Mouse (Mus musculus): ENCODE results near the gene Olfr1333. TPM values are rescaled to one million over a fixed set of nuclear protein-coding genes. Genes with fewer than 3 reads are reported as not detected.
"Not testable (repeated sequence)": the region's sequence is repeated elsewhere in the genome, so short reads cannot be mapped to it uniquely, and the experiment has no call there.

Olfr1333 gene
- total RNA-seq (2014; fragmentation: Nextera tagmentation): not detected in 2 replicates
- total RNA-seq (2017): not detected in 2 replicates

DNA sequence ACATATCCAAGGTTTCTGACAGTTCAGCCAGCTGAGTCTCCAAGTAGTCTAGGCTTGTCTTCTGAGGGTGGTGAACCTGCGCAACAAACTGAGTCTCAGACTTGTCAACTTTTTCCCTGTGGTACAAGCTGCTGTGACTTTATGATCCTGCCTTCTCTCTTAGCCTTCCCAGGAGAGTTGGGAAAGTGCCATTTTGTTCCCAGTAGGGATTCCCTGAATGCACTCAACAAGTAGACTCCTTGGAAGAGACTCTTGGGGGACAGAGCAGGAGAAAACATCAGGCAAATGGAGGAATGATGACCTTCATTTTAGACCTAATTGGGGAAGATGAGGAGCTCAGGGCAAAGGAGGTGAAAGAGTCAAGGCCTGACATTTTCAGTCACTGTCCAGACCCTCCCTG, at the start of gene Olfr1333:
TSS of gene Olfr1333 (minus strand) at position 101 of the 400 bp plus-strand sequence.
- no peak for ATAC-seq (replicated peaks; ENCODE audit: low FRiP score, low TSS enrichment, poor library complexity, severe bottlenecking)

DNA sequence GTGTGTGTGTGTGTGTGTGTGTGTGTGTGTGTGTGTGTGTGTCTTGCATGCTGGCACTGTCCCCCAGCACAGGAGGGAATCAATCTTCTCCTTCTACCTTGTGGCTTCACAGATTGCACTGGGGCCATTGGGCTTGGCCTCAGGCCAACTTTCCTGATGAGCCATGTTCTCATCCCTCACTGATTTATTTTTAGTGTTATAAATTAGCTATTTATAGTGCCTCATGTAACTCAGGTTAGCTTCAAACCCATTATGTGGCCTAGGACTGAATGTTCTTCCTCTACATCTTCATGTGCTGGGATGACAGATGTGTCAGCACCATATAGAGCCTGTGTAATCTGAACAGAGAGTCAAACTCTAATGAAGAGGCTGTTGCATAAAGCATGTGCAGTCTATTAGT, 31.5 kb upstream of the Olfr1333 start:
- no peak for ATAC-seq (replicated peaks; ENCODE audit: low FRiP score, low TSS enrichment, poor library complexity, severe bottlenecking)

DNA sequence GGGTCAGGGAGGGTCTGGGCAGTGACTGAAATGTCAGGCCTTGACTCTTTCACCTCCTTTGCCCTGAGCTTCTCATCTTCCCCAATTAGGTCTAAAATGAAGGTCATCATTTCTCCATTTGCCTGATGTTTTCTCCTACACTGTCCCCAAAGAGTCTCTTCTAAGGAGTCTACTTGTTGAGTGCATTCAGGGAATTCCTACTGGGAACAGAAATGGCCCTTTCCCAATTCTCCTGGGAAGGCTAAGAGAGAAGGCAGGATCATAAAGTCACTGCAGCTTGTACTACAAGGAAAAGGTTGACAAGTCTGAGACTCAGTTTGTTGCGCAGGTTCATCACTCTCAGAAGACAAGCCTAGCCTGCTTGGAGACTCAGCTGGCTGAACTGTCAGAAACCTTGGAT, 28.3 kb upstream of the Olfr1333 start, which contains the start of gene Olfr1331:
TSS of gene Olfr1331 (plus strand) at position 301 of the 400 bp plus-strand sequence.
- ATAC-seq (replicated peaks; ENCODE audit: low FRiP score, low TSS enrichment, poor library complexity, severe bottlenecking): no peak

DNA sequence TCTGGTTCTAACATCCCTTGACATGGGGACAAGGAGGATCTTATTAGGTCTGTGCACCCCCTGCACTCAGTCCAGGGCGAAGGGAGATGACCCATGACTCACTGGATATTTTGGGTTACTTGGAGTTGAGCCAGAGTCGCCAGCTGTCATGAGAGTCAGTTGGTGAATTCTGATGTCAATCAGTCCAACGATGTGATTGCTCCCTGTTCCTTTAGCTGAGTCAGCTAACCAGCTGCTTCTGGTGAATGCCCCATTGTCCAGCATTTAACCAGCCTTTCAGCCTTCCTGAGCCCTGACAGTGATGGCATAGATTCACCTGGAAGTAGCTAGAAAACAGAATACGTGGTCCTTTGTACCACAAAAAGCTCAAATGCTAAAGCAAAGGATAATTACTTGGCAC, 26.6 kb upstream of the Olfr1333 start:
- ATAC-seq (replicated peaks; ENCODE audit: low FRiP score, low TSS enrichment, poor library complexity, severe bottlenecking): no peak

DNA sequence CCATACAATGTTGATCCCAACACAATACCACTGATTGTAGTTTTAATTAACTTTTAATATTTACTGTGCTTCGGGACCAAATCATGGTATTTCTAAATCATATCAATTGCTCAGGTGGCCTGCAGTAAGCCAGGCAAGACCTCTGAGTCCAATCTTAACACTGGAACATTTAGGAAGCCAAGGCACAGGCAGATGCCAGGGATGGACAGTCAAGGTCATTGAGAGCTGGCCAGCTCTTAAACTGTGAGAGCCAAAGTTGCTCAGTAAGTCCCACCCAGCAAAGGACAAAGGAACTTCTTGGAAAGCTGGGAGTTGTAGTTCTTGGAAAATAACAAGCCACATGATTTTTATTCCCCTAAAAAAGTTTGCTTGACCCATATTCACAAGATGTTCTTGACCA, 25.7 kb upstream of the Olfr1333 start:
- ATAC-seq (replicated peaks; ENCODE audit: low FRiP score, low TSS enrichment, poor library complexity, severe bottlenecking): no peak

DNA sequence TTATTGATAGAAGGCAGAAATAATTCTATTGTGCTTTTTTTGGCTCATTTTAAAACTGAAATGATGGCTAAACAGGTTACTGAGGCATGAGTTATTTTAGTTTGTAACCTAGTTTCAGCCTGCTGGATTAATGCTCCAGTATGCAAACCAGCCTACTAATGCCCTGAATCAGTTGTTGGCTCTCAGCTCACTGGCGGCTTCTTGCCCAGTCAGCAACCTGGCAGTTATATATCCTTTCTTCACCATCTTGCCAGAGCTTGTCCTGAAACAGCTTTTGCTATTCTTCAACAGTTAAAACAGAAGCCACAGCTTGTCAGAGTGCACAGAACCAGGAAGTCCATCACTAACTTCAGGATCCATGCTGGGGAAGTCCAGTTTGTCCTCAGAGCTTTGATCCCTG, 17.2 kb downstream of the Olfr1333 start:
- ATAC-seq (replicated peaks; ENCODE audit: low FRiP score, low TSS enrichment, poor library complexity, severe bottlenecking): no peak

DNA sequence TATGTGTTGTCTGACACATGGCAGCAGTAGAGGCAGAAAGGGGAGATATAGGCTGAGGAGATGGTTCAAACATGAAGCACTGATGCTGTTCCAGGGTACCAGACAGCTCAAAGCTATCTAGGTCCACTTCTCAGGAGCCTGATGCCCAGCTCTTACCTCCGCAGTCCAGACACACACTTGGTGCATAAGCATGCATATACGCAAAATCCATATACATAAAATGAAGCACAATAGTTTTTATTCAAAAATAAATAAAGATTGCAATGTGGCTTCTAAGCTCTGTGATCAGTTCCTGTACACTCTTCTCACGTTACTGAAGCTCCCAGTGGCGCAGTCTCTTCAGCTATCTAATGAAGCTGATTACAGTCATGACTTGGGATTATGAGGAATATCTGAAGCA, 26.2 kb downstream of the Olfr1333 start, which contains the start of gene Olfr1335:
TSS of gene Olfr1335 (minus strand) at position 101 of the 400 bp plus-strand sequence.
- no peak for ATAC-seq (replicated peaks; ENCODE audit: low FRiP score, low TSS enrichment, poor library complexity, severe bottlenecking)

DNA sequence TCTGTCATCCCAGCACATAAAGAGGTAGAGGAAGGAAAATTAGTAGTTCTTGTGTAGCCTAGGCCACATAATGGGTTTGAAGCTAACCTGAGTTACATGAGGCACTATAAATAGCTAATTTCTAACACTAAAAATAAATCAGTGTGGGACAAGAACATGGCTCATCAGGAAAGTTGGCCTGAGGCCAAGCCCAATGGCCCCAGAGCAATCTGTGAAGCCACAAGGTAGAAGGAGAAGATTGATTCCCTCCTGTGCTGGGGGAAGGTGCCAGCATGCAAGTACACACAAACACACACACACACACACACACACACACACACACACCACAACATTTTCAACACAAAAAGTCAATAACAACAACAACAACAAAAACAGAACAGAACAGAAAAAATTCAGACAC, 43.3 kb downstream of the Olfr1333 start:
- ATAC-seq (replicated peaks; ENCODE audit: low FRiP score, low TSS enrichment, poor library complexity, severe bottlenecking): not testable (repeated sequence)

DNA sequence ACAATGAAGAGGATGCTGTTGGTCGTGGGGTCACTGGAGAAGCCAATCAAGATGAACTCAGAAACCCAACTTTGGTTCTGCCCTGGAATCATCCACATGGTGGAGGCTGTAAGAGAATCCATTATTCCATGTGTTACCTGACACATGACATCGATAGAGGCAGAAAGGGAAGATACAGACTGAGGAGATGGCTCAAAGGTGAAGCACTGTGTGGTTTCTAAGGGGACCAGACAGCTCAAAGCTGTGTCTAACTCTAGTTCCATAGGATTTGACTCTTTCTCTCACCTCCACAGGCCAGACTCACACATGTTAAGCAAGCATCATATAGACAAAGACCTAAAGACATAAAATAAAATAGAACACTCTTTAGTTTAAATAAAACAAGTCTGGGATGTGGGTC, 53.6 kb downstream of the Olfr1333 start, which contains the start of gene Olfr1337:
TSS of gene Olfr1337 (minus strand) at position 101 of the 400 bp plus-strand sequence.
- ATAC-seq (replicated peaks; ENCODE audit: low FRiP score, low TSS enrichment, poor library complexity, severe bottlenecking): no peak

Other genes with a start within 250 kb of the Olfr1333 start
- not detected in 2 replicates for gene Cfap57, start 215.5 kb downstream of the Olfr1333 start, total RNA-seq (2014; fragmentation: Nextera tagmentation)
- gene Cfap57, start 215.5 kb downstream of the Olfr1333 start, total RNA-seq (2017): not detected in 2 replicates
- 99.6 and 135 TPM in 2 replicates for gene Ebna1bp2, start 215.5 kb downstream of the Olfr1333 start, total RNA-seq (2014; fragmentation: Nextera tagmentation)
- 166 and 198 TPM in 2 replicates for gene Ebna1bp2, start 215.5 kb downstream of the Olfr1333 start, total RNA-seq (2017)
- not detected in 2 replicates for gene Olfr62, start 177.3 kb downstream of the Olfr1333 start, total RNA-seq (2014; fragmentation: Nextera tagmentation)
- gene Olfr62, start 177.3 kb downstream of the Olfr1333 start, total RNA-seq (2017): not detected in 2 replicates
- gene Olfr1342, start 143.5 kb downstream of the Olfr1333 start, total RNA-seq (2014; fragmentation: Nextera tagmentation): not detected in 2 replicates
- not detected in 2 replicates for gene Olfr1342, start 143.5 kb downstream of the Olfr1333 start, total RNA-seq (2017)
- not detected in 2 replicates for gene Olfr1341, start 132.8 kb downstream of the Olfr1333 start, total RNA-seq (2014; fragmentation: Nextera tagmentation)
- not detected in 2 replicates for gene Olfr1341, start 132.8 kb downstream of the Olfr1333 start, total RNA-seq (2017)
- not detected in 2 replicates for gene Olfr1340, start 116.1 kb downstream of the Olfr1333 start, total RNA-seq (2014; fragmentation: Nextera tagmentation)
- gene Olfr1340, start 116.1 kb downstream of the Olfr1333 start, total RNA-seq (2017): not detected in 2 replicates
- gene Olfr1339, start 104.1 kb downstream of the Olfr1333 start, total RNA-seq (2014; fragmentation: Nextera tagmentation): not detected in 2 replicates
- gene Olfr1339, start 104.1 kb downstream of the Olfr1333 start, total RNA-seq (2017): not detected in 2 replicates
- not detected in 2 replicates for gene Olfr1338, start 77.5 kb downstream of the Olfr1333 start, total RNA-seq (2014; fragmentation: Nextera tagmentation)
- gene Olfr1338, start 77.5 kb downstream of the Olfr1333 start, total RNA-seq (2017): not detected in 2 replicates
- gene Olfr1337, start 53.7 kb downstream of the Olfr1333 start, total RNA-seq (2014; fragmentation: Nextera tagmentation): not detected in 2 replicates
- gene Olfr1337, start 53.7 kb downstream of the Olfr1333 start, total RNA-seq (2017): not detected in 2 replicates
- not detected in 2 replicates for gene Olfr1335, start 26.3 kb downstream of the Olfr1333 start, total RNA-seq (2014; fragmentation: Nextera tagmentation)
- not detected in 2 replicates for gene Olfr1335, start 26.3 kb downstream of the Olfr1333 start, total RNA-seq (2017)
- not detected in 2 replicates for gene Olfr1331, start 28.4 kb upstream of the Olfr1333 start, total RNA-seq (2014; fragmentation: Nextera tagmentation)
- gene Olfr1331, start 28.4 kb upstream of the Olfr1333 start, total RNA-seq (2017): not detected in 2 replicates
- not detected in 2 replicates for gene Olfr1330, start 52.3 kb upstream of the Olfr1333 start, total RNA-seq (2014; fragmentation: Nextera tagmentation)
- gene Olfr1330, start 52.3 kb upstream of the Olfr1333 start, total RNA-seq (2017): not detected in 2 replicates
- gene Olfr1329, start 81.2 kb upstream of the Olfr1333 start, total RNA-seq (2014; fragmentation: Nextera tagmentation): not detected in 2 replicates
- gene Olfr1329, start 81.2 kb upstream of the Olfr1333 start, total RNA-seq (2017): not detected in 2 replicates
- gene Olfr1328, start 102.3 kb upstream of the Olfr1333 start, total RNA-seq (2014; fragmentation: Nextera tagmentation): not detected in 2 replicates
- gene Olfr1328, start 102.3 kb upstream of the Olfr1333 start, total RNA-seq (2017): not detected in 2 replicates
- not detected in 2 replicates for gene Lao1, start 125.3 kb upstream of the Olfr1333 start, total RNA-seq (2014; fragmentation: Nextera tagmentation)
- gene Lao1, start 125.3 kb upstream of the Olfr1333 start, total RNA-seq (2017): not detected in 2 replicates